Mouse (Mus musculus) heart, postnatal 0 days (tissue): Measurements from ENCODE around the gene Myrf. TPM values are rescaled to one million over a fixed set of nuclear protein-coding genes. Genes with fewer than 3 reads are reported as not detected.

Experiments used
- ATAC-seq: fragments of 200-750 bp; cut with Nextera tagmentation; 2 replicates; pipeline ENCODE4 v1.8.0; 2017; ENCODE audit warnings: low read depth, moderate number of reproducible peaks, moderate library complexity; ENCODE audit not compliant: insufficient read depth
- DNase-seq: peaks from one replicate; pipeline ENCODE4 v3.0.0-alpha.2; 2016; ENCODE audit warnings: low spot score
- H3K27ac ChIP-seq: fragments of 300-500 bp; sonication (generic); 2 replicates; pipeline ENCODE4 v1.5.1; 2014; ENCODE audit warnings: low read depth, mild to moderate bottlenecking
- H3K27me3 ChIP-seq: fragments of 300-500 bp; sonication (generic); 2 replicates; pipeline ENCODE4 v1.6.1; 2014; ENCODE audit warnings: low read length, mixed read lengths; ENCODE audit not compliant: control insufficient read depth, insufficient read depth
- H3K36me3 ChIP-seq: fragments of 300-500 bp; sonication (generic); replicated peaks from 2 replicates; pipeline ENCODE4 v1.6.1; 2014; ENCODE audit warnings: low read length, mixed read lengths; ENCODE audit not compliant: control insufficient read depth, insufficient read depth
- H3K4me1 ChIP-seq: fragments of 300-500 bp; sonication (generic); 2 replicates; pipeline ENCODE4 v1.6.1; 2014; ENCODE audit warnings: antibody characterized with exemption; ENCODE audit not compliant: control insufficient read depth, insufficient read depth
- H3K4me2 ChIP-seq: fragments of 300-500 bp; sonication (generic); 2 replicates; pipeline ENCODE4 v1.6.1; 2014; ENCODE audit warnings: low read depth, mild to moderate bottlenecking, low read length, moderate library complexity
- H3K4me3 ChIP-seq: fragments of 300-500 bp; sonication (generic); 2 replicates; pipeline ENCODE4 v1.5.1; 2014; ENCODE audit warnings: low read depth, low read length
- H3K9ac ChIP-seq: fragments of 300-500 bp; sonication (generic); replicated peaks from 2 replicates; pipeline ENCODE4 v1.6.1; 2014; ENCODE audit warnings: low read depth, low read length, mixed read lengths
- H3K9me3 ChIP-seq: fragments of 300-500 bp; sonication (generic); replicated peaks from 2 replicates; pipeline ENCODE4 v1.6.1; 2016; ENCODE audit warnings: low read length; ENCODE audit not compliant: control insufficient read depth
- CTCF ChIP-seq: IDR thresholded peaks from 2 replicates; pipeline ENCODE4 v1.5.1; 2016; ENCODE audit warnings: antibody characterized with exemption, control low read depth, low read depth
- EP300 ChIP-seq: IDR thresholded peaks from 2 replicates; pipeline ENCODE4 v1.6.1; 2016; ENCODE audit warnings: antibody characterized with exemption, low read depth
- WGBS: fragments of 180-500 bp; shearing (Covaris S2); extraction: QIAGEN DNeasy Blood & Tissue Kit; methylation state at CpG from one replicate; pipeline ENCODE4 v1.1.7; 2014; 5-methylcytosine and 5-hydroxymethylcytosine counted together
- microRNA-seq: library from miRNA; unstranded; fragments of <30 nt; microRNA quantifications from one replicate; pipeline ENCODE4, GENCODE M21; 2016
- polyA plus RNA-seq: library from polyadenylated mRNA; unstranded; fragments of >200 nt; fragmentation: Nextera tagmentation; extraction: Ambion mirVana; gene quantifications from 2 replicates; pipeline ENCODE4 v1.2.1, GENCODE M21; 2015
- total RNA-seq: library from RNA; depleted of rRNA; stranded (reverse); fragments of >200 nt; gene quantifications from 2 replicates; pipeline ENCODE4 v1.2.3, GENCODE M21; 2014; ENCODE audit warnings: low replicate concordance; rRNA removed

The Myrf gene
- total and polyA plus RNA-seq, 2 experiments from 2014 or later: 1.3 to 4.9 TPM

DNA sequence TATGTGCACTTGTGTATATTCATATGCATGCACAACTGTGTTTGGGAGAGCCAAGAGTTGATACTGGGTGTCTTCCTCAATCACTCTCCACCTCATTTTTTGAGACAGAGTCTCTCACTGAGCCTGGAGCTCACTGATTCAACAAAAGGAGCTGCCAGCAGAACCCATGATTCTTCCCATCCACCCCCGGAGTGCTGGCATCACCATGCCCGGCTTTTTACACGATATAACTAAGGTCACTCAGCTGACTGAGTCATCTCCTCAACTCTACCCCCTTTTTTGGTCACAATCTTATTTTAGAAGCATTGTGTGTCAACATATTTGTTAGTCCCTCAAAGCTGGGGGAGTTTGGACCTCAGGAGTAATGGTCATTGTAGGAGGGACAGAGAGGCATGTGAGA lies 76.7 kb downstream of the Myrf start:
- Histone ChIP-seq H3K36me3 (no peaks in the 10 kb centered on the region), H3K9me3 (no peaks in the 10 kb centered on the region), H3K4me3 (no peak overlapping the region), H3K4me1 (no peaks in the 10 kb centered on the region), H3K27me3 (no peaks in the 10 kb centered on the region), H3K4me2 (no peak overlapping the region), H3K27ac (no peak overlapping the region), H3K9ac (no peak overlapping the region)
- DNase-seq (no peak), ATAC-seq (no peak)
- WGBS: 58% methylated on average over 3 of the region's 3 CpGs
- TF ChIP-seq EP300 (no peak), CTCF (no peak)

Small RNA genes lying within 50 kb of the gene (microRNA-seq; reads per million reads assigned to microRNA genes)
- gene Mir6993: not detected

Other genes starting within 250 kb of the Myrf start
- gene Best1, start 239.1 kb downstream of the Myrf start, total RNA-seq: not detected in 2 replicates
- 0.26 and 0.33 TPM in 2 replicates for gene Best1, start 239.1 kb downstream of the Myrf start, polyA plus RNA-seq
- gene Rab3il1, start 239.1 kb downstream of the Myrf start, total RNA-seq: 16.3 and 27.4 TPM in 2 replicates
- gene Rab3il1, start 239.1 kb downstream of the Myrf start, polyA plus RNA-seq: 17.9 and 20.7 TPM in 2 replicates
- gene Fads3, start 199.2 kb downstream of the Myrf start, total RNA-seq: 106 and 156 TPM in 2 replicates
- 21.4 and 23.3 TPM in 2 replicates for gene Fads3, start 199.2 kb downstream of the Myrf start, polyA plus RNA-seq
- gene Fads2, start 139.0 kb downstream of the Myrf start, total RNA-seq: 15.9 and 22.0 TPM in 2 replicates
- gene Fads2, start 139.0 kb downstream of the Myrf start, polyA plus RNA-seq: 11.4 and 13.1 TPM in 2 replicates
- gene Fads1, start 57.9 kb downstream of the Myrf start, total RNA-seq: 60.1 and 62.4 TPM in 2 replicates
- gene Fads1, start 57.9 kb downstream of the Myrf start, polyA plus RNA-seq: 21.5 and 22.1 TPM in 2 replicates
- gene Tmem258, start 36.7 kb downstream of the Myrf start, total RNA-seq: 188 and 194 TPM in 2 replicates
- 367 and 368 TPM in 2 replicates for gene Tmem258, start 36.7 kb downstream of the Myrf start, polyA plus RNA-seq
- gene Fen1, start 36.6 kb downstream of the Myrf start, total RNA-seq: 32.9 and 34.9 TPM in 2 replicates
- 19.1 and 20.2 TPM in 2 replicates for gene Fen1, start 36.6 kb downstream of the Myrf start, polyA plus RNA-seq
- gene Dagla, start 64.1 kb upstream of the Myrf start, total RNA-seq: 0.92 and 1.4 TPM in 2 replicates
- gene Dagla, start 64.1 kb upstream of the Myrf start, polyA plus RNA-seq: 0.52 and 0.60 TPM in 2 replicates
- gene Syt7, start 148.3 kb upstream of the Myrf start, total RNA-seq: 5.0 and 6.0 TPM in 2 replicates
- gene Syt7, start 148.3 kb upstream of the Myrf start, polyA plus RNA-seq: 0.78 and 0.96 TPM in 2 replicates
- gene Lrrc10b, start 216.7 kb upstream of the Myrf start, total RNA-seq: 1.9 TPM in 1 of 2 replicates, not detected in the other
- 0.08 and 0.18 TPM in 2 replicates for gene Lrrc10b, start 216.7 kb upstream of the Myrf start, polyA plus RNA-seq
- gene Ppp1r32, start 242.2 kb upstream of the Myrf start, total RNA-seq: 0.19 TPM in 1 of 2 replicates, not detected in the other
- 0.14 TPM in 2 replicates for gene Ppp1r32, start 242.2 kb upstream of the Myrf start, polyA plus RNA-seq